Mouse (Mus musculus): ENCODE results near the gene Tubg2.
"Not testable (repeated sequence)": the region's sequence is repeated elsewhere in the genome, so short reads cannot be mapped to it uniquely, and the experiment has no call there.

The Tubg2 gene

DNA sequence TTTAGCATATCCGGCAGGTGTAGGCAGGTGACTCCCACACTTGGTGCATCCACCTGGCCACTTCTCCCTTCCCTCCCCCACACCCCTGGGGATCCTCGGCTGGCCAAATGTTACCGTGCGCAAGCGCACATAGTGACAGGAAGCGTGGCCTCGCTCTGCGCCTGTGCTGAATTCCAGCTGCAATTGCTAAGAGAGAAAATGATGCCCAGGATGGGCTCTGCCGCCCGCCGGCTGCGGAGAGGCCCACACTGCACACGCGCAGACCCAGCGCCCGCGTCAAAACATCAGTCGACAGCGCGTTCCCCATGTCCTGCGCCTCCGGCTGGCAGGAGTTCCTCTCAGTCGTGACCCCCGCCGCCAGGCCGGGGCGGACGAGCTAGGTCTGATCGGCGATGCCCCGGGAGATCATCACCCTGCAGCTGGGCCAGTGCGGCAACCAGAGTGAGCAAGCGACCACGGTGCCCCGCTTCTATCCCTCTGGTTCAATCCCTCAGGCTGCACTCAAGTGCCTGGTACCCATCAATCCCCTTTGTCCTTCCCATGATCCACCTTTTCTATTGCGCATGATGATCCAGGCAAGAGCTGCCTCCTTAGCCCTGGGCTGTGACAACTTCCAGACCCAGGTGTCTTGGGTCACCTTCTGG lies at the start of gene Tubg2:
TSS of gene Tubg2 (plus strand) at position 180 of the 644 bp plus-strand sequence.
- DNase-seq (ENCODE audit: low spot score) = no peak

DNA sequence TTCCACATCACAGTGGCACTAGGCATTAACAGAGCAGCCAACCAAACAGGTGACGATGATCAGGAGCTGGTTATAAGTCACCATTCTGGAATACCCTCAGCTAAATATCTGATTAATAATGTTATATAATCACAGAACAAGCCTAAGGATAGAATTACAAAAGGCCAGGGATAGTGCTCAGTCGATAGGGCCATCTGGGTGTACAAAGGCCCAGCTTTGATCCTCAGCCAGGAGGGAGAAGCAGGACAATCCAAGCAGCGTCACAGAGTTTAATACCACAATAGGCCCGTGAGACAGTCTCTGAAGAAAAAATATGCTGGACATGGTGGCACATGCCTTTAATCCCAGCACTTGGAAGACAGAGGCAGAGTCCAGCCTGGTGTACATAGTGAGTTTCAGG lies 46.4 kb upstream of the Tubg2 start:
- no peak for DNase-seq (ENCODE audit: low spot score)

DNA sequence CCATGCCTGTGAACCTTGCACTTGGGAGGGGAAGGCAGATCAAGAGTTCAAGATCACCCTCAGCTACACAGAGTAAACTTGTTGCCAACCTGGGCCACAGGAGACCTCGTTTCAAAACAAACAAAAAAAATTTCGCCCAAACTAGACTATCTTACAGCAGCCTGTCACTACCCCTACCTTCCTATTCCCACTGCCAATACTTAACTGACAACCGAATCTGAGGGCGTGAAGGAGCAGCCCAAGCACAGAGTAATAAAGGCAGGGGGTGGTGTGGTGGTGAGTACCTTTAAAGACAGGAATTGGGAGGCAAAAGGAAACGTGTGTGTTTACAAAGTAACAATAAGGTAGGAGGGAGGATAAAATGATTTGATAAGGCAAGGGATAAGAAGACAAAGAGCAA lies 45.0 kb upstream of the Tubg2 start:
- DNase-seq (ENCODE audit: low spot score) = no peak

DNA sequence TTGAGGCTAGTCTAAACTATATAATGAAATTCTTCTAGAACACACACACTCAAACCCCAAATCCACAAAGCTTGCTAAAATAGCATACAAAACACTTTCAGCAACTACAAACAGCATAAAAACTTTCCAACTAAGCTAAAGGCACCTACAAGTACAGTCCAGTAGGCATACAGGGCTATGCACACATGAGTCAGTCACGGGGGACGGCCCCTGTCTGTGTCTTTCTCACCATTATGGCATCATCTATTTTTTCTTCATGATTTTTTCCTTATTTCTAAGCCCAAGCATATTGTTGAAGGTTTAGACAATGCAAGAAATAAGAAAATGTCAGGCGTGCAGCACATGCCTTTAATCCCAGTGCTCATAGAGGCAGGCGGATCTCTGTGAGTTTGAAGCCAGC lies 44.5 kb upstream of the Tubg2 start:
- DNase-seq (ENCODE audit: low spot score) = no peak

DNA sequence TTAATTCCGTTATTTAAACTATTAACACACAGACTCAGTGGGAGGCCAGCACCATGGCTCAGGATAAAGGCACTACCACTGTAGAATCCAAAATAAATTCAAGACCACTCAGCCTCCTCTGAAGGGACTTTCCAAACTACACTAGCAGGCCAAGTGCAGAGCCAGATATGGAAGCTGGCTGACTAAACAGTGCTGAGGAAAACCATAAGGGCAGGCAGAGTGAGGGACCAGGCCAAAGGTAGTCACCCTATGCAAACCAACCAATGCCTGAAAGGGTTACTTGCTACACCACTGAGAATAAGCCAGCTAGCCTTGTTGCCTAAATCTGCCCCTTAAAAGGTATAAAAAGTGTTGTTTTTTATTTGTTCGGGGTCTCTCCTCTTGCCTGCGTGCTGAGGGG lies 43.5 kb upstream of the Tubg2 start:
- DNase-seq (ENCODE audit: low spot score) = no peak

DNA sequence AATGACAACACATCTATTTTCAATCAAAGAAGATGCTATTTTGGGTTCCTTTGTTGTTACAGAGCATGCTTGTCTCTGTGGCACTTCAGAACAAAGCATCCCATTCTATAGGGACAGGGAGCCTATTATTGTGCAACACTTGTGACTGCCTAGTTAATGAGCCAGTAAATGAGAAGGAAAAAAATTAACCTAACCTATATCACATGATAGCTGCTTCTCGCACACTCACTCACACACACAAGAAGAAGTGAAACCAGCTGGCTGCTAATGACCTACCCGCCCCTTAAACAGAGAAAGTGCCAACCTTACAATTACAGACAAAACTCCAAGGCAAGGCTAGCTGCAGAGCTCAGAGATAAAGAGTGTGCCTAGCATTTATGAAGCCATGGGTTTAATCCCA lies 40.1 kb upstream of the Tubg2 start:
- DNase-seq (ENCODE audit: low spot score) = no peak

DNA sequence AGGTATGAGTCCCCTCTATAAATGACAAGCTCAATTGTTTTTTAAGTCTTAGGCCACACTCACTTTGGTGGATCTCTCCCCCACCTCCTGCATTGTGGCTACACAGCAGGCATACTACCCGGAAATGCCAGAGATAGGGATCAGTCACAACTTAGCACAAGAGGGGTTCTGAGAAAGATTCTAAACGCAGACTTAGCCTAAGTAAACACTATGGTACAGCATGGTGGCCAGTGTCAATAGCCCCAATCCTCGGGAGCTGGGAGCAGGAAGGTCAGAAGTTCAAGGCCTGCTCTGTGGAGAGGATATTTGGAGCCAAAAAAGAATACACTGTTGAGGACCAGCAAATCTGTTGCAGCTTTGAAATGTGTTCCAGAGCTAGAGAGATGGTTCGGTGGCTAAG lies 37.6 kb upstream of the Tubg2 start:
- no peak for DNase-seq (ENCODE audit: low spot score)

DNA sequence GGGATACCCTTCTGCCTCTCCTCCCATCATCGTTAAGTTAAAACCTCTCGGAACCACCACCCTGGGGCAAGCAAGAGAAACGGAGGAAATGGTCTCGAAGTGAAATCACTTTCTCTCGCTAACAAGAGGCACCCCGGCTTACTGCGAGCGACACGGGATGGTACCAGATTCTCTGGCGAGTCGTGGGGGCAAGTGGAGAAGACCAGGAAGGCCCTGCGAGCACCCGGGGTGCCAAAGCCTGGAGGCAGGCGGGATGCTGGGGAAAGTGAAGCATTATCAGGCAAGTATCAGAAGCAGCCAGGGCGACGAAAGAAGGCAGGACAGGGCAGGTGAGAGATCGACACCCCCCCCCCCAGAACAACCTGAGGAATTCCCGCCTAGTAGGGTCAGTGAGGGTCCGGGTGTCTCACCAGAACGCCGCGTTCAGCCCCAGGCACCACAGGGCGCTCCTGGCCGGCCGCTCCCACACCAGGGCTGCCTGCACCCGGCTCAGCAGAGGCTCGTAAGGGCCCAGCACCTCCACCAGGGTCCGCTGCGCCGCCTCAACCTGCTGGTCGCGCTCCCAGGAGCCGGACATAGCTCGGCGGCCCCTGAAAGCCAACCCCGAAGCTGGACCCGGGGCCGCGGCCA lies 36.5 kb upstream of the Tubg2 start:
- DNase-seq (ENCODE audit: low spot score) = no peak

DNA sequence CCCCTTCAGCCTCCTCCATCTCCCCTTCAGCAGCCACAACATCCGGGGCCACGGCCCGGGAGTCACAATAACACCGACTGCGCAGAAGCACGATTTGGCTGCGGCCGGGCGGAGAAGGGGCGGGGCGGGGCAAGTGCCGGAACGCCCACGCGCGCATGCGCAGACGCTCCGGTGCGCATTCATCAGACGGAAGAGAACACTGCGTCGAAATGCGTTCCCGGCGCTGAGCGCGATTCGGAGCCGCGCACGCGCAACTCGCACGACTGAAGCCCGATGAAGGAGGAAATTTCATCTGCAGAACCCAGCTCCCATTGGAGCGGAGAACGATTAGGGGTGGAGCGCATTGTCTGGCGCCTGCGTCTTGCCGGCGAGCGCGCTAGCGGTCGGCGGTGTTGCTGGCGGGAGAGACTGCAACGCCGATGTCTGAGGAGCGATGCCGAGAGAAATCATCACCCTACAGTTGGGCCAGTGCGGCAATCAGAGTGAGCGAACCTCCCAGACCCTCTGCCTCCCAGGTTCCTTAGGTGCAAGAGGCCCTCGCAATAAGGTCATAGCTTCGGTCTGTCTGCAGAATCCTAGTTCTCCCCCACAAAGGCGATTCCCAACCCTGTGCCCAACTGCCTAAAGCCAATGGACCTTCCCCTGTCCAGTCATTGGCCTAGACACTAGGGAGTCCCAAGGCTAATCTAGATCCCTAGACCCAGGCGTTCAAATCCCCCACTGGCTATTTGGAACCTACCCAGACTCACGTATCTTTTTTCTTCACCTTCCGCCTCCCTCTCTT lies 35.8 kb upstream of the Tubg2 start, which contains the start of the genes Retreg3 and Tubg1:
TSS of gene Retreg3 (minus strand) at position 133 of the 784 bp plus-strand sequence.
TSS of gene Tubg1 (plus strand) at position 178 of the 784 bp plus-strand sequence.
- peak; percentile 98 for DNase-seq (ENCODE audit: low spot score)

DNA sequence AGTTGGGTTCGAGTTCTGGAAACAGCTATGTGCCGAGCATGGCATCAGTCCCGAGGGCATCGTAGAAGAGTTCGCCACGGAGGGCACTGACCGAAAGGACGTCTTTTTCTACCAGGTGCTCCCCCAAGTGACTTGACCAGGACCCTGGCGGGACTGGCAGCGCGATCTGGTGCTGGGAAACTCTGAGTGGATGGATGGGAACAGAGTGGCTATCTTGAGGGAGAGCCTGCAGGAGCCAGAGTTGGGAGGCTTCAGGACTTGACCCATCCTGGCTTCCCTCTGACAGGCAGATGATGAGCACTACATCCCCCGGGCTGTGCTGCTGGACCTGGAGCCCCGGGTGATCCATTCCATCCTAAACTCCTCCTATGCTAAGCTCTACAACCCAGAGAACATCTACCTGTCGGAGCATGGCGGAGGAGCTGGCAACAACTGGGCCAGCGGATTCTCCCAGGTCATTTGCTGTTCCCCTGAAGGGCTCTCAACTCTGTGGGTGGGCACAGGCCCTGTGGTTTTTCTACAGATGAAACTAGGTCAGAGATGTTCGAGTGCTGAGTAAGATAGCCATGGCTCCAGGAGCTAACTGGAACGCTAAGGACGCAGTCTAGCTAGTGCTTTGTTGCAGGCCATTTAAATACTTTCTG lies 35.0 kb upstream of the Tubg2 start:
- no peak for DNase-seq (ENCODE audit: low spot score)

DNA sequence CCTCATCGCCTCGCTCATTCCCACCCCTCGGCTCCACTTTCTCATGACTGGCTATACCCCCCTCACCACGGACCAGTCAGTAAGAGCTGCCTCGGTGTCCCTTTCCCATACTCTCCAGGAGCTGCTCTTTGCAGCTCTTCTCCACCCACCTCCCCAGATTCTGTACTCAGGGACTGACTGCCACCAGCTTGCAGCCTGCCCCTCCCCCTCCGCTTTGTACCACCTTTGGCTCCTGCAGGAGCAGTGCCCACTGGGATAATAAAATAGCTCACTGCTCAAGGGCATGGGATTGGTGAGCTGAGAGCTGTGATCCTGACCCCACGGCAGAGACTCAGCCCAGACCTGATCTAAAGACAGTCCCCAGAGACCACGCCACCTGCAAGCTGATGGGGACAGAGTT lies 31.2 kb upstream of the Tubg2 start:
- not testable (repeated sequence) for DNase-seq (ENCODE audit: low spot score)

DNA sequence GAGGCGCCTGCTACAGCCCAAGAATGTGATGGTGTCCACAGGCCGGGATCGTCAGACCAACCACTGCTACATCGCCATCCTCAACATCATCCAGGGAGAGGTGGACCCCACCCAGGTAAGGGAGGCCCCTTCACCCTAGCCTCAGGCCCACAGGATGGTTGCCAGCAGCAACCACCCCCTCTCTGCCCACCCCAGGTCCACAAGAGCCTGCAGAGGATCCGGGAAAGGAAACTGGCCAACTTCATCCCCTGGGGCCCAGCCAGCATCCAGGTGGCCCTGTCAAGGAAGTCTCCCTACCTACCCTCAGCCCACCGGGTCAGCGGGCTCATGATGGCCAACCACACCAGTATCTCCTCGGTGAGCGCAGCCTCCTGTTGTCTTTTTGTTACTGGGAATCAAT lies 30.7 kb upstream of the Tubg2 start:
- not testable (repeated sequence) for DNase-seq (ENCODE audit: low spot score)

DNA sequence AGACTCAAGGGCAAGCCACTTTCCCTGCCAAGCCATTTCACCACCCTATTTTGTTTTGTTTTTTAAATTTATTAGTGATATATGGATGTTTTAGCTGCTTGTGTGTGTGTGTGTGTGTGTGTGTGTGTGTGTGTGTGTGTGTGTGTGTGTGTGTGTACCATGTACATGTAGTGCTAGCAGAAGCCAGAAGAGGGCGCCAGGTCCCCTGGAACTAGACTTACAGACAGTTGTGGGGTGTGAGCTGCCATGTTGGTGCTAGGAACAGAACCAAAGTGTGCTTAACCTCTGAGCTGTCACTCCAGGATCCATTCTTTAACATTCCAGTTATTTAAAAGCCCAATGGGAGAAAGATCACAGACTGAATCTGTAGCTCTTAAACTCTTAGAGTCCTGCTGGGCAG lies 28.6 kb upstream of the Tubg2 start:
- DNase-seq (ENCODE audit: low spot score) = no peak

DNA sequence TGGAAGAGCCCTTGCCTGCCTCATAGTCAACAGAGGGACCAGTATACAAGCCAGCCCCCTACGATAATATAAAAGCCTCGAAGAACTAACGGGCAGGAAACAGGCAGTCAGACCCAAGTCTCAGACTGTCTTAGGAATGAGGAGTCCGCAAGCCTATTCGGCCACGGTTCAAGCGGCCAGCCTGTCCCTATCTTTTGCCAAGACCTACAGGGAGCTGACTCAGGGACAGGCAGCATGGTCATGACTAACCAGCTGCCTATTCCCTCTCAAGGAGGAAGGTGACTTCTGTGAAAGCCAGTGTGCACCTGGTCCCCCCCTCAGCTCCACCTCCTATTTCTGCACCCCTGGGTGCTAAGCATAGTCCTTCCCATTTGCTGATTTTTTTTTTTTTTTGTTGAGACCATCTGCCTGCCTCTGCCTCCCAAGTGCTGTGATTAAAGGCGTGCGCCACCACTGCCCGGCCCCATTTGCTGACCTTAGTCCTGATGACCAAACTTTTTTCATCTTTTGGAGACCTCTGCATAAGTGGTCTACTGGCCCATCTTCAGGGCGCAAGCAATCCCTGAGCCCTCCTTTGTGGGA lies 26.6 kb upstream of the Tubg2 start:
- DNase-seq (ENCODE audit: low spot score) = no peak

DNA sequence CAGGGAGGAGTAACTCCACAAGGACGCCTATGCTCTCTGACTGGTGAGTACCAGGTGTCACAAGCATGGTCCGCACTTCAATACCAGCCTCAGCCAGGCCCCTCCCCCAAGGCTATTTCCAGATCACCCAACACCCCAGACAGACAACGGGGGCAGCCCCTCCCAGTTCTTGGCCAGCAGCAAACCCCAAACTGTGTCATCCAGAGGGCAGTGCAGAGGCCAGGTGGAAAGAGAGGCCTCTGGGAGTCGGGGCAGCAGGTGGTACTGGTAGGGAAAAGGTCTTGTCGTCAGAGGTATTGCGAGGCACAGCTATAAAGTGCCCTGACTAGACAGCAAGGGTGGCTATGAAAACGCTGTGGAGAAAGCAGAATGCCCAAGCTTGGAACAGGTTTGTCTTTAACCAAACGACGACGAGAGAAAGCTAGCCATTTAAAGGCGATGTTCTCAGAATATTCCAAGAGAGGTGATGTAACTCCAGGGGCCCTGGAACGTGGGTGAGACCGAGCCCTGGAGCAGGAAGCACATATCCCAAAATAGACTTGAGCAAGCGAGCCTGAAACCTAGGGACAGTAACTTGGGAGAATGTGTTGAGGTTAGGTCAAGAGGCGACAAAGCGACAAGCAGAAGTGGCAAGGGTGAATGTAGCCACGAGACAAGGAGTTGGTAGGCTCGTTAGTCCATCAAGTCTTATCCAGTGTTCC lies 25.5 kb upstream of the Tubg2 start:
- DNase-seq (ENCODE audit: low spot score) = no peak

DNA sequence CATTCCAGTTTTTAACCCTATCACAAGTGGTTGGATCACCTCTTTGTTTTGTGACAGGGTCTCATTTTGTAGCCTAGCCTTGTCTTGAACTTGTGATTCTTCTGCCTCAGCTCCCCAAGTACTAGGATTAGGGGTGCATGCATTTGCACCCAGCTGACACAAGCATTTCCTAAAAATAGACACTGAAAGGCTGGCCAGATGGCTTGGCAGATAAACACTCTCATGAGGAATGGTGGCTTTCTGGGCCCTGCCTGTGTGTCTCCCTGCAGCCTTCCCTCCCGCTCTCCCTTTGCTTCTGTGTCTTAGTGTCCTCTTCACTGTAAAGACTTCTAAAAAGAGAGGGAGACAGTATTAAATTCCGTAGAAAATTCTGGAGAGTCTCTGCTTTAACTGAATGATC lies 24.5 kb upstream of the Tubg2 start:
- DNase-seq (ENCODE audit: low spot score) = no peak

DNA sequence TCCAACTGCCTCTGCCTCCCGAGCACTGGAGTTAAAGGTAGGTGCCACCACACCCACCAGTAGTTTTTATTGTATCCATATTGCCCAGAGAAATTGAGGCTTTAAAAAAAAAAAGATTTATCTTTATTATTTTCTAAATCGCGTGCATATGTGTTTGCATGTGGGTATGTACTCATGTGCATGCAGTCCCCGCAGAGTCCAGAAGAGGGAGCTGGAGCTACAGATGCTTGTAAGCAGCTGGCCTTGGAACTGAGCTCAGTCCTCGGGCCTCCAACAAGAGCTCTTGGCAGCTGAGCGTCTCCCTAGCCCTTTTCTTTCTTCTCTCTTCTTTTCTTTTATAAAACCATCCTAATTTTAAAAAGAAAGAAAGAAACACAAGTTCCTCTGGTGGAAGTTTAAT lies 24.0 kb upstream of the Tubg2 start:
- DNase-seq (ENCODE audit: low spot score) = no peak

DNA sequence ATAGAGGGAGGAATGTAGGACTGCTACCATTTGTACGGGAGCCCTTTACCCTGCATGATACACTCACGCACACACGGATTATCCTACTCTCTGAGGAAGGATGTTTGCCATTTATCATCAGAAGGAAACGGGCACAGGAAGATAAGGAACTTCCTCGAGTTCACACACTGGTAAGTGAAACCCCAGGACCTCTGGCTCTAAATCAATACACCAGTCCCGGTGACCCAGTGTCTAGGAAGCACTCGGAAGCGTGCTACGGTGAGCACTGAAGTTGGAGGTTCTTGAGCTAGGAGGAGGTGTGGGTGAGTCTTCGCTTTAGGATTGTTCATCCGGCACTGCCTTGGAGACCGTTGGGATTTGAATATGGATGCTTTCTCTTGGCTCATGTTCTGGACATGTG lies 22.7 kb upstream of the Tubg2 start:
- no peak for DNase-seq (ENCODE audit: low spot score)

DNA sequence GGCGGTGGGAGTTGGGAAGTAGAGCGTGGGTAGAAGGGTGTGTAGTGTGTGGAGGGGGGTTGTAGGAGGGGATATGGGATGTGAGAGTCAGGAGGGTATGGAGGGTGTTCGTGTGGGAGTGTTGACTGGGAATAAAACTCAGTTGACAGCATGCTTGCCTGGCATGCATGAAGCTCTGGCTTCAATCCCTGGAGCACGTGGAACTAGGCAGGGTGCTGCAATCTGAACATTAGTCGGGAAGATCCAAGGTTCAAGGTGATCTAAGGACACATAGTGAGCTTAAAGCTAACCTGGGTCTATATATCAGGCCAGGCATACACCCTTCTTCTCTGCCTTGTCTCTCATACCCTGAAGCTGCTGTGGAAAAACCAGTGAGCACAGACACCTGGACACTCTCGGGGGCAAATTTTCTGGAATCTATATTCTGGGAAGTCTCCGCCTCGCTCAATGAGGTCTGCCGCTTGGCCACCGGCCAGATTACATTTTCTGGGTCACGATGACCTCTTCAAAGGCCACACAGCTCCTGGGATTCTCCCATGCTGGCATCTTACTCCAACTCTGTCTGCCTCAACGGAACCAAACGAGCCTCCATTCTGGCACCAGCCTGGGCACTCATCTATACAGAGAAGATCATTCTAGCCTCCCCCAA lies 21.4 kb upstream of the Tubg2 start:
- DNase-seq (ENCODE audit: low spot score) = no peak

DNA sequence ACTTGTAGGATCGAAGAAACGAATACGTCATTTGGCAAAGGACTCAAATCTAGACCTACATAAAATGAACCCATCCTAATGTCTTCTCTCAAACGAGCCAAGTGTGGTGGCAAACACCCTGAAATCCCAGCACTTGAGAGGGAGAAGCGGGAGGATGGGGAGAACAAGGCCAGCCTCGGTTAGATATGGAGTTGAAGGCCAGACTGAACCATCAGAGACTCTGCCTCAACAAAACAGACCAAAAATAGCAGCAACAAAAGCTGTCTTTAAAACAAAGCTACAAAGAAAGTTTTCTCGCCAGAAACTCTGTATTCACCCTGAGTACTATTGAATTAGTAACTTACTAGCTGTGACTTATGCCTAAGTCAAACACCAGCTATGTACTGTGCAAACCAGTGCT lies 18.7 kb upstream of the Tubg2 start:
- DNase-seq (ENCODE audit: low spot score) = no peak

DNA sequence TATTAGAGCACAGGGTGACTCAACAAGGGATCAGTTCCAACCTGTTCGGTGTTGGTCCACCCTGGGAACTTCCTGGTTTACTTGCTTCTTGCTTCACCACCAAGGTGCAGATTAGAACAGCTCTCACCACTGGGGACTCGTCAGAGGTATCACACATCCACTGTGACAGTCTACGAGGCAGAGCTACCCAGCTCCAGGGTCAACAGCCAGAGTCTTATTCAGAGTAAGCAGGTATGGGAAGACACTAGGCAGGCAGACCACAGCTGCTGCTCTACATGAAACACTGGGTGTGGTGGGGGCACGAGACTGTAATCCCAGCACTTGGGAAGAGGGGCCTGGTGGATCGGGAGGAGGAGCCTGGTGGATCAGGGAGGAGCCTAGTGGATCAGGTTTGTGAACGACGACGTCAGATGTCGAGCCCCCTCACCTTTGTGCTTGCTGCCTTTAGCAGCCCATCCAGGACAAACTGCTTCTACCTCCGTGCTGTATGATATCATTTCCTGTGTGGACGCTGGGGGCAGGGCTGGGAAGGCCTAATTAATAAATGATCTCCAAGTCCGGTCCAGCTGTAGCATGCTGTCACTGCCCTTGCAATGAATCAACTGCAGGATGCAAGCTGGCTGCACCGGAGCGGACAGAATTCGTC lies 17.0 kb upstream of the Tubg2 start:
- no peak for DNase-seq (ENCODE audit: low spot score)

All from ovary, postnatal 14 days (tissue).